Mouse (Mus musculus) layer of hippocampus, postnatal 14 days (tissue): ENCODE results near the gene Foxe1. TPM values are rescaled to one million over a fixed set of nuclear protein-coding genes. Genes with fewer than 3 reads are reported as not detected.
A peak's percentile ranks its signal among the peaks of the same experiment; 100 is the strongest.

ENCODE experiments used
- DNase-seq, 2 experiments: peaks; one replicate each; pipeline ENCODE4 v3.0.0; 2021 to 2022; ENCODE audit warnings: low spot score in 2 of 2, mixed read lengths in 1 of 2
- long read RNA-seq, 2 experiments: library from polyadenylated mRNA; stranded (forward); transcript quantifications; one replicate each; pipeline ENCODE4 v2.0.0; 2021
- total RNA-seq, 2 experiments: library from RNA; stranded (reverse); gene quantifications; 2 replicates each; pipeline ENCODE4 v1.2.3; 2021

Gene Foxe1
- total RNA-seq = not detected
- long read RNA-seq, experiment 1 = 0 reads
- long read RNA-seq, experiment 2 = 0 reads

GRCm38 (mm10) chr4:46343596-46344260 is at the start of gene Foxe1:
Foxe1 (plus strand) TSS chr4:46343609.
- DNase-seq = no peak

GRCm38 (mm10) chr4:46304071-46304470 is 39.3 kb upstream of the Foxe1 start:
- DNase-seq = peak in 1 of 2 experiments; percentile 5

DNA sequence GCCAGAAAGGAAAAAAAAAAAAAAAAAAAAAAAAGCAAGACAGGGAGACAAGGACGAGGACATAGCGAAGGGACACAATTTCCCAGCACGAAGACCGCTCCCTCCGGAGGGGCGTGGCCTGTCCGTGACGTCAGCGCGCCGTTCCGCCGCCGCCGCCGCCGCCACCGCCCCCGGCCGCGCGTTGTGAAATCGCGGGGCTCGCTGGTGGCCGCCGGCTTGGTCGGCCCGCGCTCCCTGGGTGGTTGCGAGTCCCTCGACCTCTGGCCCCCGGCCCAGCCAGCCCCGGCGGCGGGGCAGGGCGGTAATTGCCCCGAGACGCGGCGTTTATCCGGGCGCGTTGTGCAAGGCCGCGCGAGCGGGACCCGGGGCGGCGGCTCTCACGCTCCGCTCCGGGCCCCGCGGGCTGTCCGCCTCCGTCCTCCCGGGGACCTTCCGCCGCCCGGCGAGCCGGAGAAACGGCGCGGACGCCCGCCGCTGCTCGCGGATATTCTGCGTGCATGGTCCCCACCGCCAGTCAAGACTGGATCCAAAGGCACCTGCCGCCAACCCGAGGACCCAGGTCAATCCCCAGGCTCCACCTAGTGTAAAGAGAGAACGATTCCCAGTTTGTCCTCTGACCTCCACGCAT is 38.5 kb upstream of the Foxe1 start:
- peak; percentile 77 to 79 for DNase-seq

DNA sequence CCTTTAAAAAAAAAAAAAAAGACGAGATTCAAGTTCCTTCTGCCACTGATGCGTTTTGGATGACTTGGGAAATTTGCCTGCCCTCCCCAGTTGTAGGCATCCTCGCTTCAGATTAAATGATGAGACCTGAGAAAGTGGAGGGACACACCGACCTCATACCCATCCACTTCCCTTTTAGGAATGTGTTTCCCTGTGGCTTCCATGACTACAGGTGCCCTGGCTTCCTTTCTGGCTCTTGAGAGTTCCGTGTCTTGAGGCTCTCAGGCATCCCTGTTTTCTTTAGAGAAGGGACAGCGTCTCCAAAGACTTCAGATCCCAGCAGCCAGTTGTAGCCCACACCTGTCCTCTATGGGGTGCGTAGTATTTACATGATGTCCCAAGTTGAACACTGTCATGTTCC is 38.0 kb upstream of the Foxe1 start:
- no peak for DNase-seq

- peak; percentile 21 to 36 for DNase-seq
Measured at GRCm38 (mm10) chr4:46307341-46307740, 36.1 kb upstream of the Foxe1 start.

DNA sequence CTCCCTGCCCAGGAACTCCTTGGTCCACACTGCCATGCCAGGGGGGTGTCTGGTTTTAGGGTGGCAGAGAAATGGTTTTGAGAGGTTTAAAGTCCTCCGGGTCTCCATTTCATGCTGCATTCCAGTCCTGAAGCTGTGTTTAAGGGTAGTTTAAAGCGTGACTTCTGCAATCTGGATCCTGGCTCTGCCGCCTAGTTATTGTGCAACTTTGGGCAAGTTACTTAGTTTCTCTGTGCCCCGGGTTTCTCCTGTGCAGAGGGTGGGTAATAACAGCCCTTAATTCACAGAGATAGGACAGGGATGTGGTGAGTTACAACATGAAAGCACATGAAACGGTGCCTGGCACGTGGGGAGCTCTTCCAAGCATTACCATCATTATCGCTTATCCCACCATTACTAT is 35.5 kb upstream of the Foxe1 start:
- DNase-seq = no peak

DNA sequence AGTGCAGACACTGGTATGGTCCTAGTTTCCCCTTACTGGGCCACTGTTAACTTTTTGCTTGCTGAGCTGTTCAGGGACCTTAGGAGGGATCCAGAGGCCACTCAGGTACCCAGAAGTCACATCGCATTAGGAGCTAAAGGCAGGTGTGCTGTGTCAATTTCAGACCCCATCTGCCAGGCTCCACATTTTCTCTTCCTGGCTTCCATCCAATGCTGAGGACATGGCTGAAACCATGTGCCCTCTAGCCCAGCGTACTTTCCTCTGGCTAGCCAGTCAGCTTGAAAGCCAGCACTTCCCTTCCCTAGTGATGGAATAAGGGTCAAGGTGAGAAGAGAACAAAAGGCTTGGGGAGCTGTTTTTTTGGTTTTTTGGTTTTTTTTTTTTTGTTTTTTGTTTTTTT is 31.8 kb upstream of the Foxe1 start:
- no peak for DNase-seq

GRCm38 (mm10) chr4:46321730-46322389 is 21.5 kb upstream of the Foxe1 start:
- DNase-seq = no peak

DNA sequence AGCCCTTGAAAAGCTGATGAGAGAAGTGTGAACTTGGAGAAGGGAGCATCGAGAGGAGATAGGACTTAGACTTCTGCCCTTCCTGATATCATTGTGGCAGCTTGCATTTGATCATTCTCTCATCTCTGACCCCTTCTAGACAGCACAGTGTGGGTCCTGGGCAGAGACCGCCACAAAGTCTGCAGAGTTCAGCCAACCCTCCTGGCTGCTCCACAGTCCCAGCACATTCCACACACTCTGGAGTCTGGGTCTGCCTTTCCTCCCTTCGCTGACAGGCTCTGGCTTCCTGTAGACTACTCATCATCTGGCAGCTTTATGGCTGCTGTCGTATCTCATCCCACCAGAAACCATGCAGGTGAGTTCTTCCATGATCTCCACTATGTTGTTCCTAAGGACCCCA is 20.7 kb upstream of the Foxe1 start:
- no peak for DNase-seq

GRCm38 (mm10) chr4:46328906-46329305 is 14.5 kb upstream of the Foxe1 start:
- DNase-seq = no peak

- no peak for DNase-seq
Measured at GRCm38 (mm10) chr4:46335846-46336245, 7.6 kb upstream of the Foxe1 start.

GRCm38 (mm10) chr4:46337990-46338389 is 5.4 kb upstream of the Foxe1 start:
- no peak for DNase-seq

- DNase-seq = no peak
Measured at GRCm38 (mm10) chr4:46339026-46339425, 4.4 kb upstream of the Foxe1 start.

DNA sequence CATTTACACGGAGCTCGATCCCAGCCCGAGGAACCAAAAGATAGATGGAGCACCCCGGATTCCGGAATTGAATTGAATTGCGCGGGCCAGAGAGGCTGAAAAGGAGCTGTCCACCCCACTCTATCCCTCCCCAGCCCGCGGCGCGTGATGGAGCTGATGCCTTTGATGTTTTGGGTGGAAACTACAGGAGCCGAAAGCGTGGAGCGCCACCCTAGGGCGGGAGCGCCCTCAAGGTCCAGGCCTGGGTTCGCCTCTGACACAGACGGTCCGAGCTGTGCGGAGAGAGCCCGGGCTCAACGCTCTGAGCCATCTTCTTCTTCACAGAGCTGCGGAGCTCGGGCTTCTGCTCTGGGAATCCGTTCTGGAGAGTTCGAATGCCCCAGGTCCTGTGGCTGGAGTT is 3.8 kb upstream of the Foxe1 start:
- no peak for DNase-seq

DNA sequence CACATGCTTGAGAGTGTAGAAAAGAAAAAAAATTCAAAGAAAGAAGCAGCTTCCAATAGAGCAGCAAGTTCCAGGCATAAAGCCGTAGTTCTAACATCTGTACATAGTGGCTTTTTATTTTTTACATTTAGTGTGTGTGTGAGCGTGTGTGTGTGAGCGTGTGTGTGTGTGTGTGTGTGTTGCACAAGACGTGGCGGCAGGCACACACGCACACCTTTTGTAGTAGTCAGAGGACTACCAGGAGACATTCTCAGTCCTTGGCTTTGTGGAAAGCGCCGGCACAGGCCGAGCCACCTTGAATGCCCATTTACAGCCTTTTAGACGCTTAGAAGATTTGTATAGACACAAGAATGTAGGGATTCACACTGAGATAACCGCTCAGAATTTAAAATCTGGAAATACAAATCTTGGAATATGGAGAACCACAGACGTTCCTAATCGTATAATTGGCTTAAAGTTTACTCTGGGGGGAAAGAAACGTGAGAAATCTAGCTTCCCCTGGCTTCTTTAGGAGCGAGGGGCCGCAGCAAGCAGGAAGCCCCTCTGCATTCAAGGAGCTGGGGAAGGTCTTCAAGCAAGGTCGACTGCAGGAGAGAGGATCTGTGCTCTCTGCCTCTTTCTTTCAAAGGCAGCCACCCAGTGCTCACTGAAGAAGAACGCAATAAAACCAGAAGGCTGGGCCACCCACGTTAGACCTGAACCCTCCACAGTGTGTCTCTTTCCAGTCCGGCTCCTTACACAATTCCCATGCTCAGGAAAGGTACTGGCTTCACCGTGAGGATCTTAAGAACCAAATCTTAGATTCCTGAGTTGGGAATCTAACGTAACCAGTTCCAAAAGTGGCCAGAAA is 1.4 kb upstream of the Foxe1 start:
- no peak for DNase-seq

- DNase-seq = no peak
Measured at GRCm38 (mm10) chr4:46342711-46343286, 610 bp upstream of the Foxe1 start.

DNA sequence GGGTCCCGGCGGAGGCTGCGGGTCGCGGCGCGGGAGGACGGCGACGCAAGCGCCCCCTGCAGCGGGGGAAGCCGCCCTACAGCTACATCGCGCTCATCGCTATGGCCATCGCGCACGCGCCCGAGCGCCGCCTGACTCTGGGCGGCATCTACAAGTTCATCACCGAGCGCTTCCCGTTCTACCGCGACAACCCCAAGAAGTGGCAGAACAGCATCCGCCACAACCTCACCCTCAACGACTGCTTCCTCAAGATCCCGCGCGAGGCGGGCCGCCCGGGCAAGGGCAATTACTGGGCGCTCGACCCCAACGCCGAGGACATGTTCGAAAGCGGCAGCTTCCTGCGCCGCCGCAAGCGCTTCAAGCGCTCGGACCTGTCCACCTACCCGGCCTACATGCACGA is 879 bp downstream of the Foxe1 start:
- no peak for DNase-seq

GRCm38 (mm10) chr4:46345056-46345772 is 1.8 kb downstream of the Foxe1 start:
- DNase-seq = no peak

- no peak for DNase-seq
Measured at GRCm38 (mm10) chr4:46345773-46346100, 2.3 kb downstream of the Foxe1 start.

- DNase-seq = no peak
Measured at GRCm38 (mm10) chr4:46346221-46346620, 2.8 kb downstream of the Foxe1 start.

- DNase-seq = no peak
Measured at GRCm38 (mm10) chr4:46347141-46347540, 3.7 kb downstream of the Foxe1 start.
